Mouse (Mus musculus): ENCODE results near the gene Cenpu. TPM values are rescaled to one million over a fixed set of nuclear protein-coding genes. Genes with fewer than 3 reads are reported as not detected.

Cenpu gene
- polyA plus RNA-seq, 1 experiment from 2014 or later = 9.7 TPM

- Histone ChIP-seq H3K9me3 (replicated peaks; ENCODE audit: low read length) (no peaks in the 10 kb centered on the region), H3K4me3 (replicated peaks; ENCODE audit: low read depth, low read length) (no peak overlapping the region), H3K4me2 (ENCODE audit: low read length) (no peak overlapping the region), H3K9ac (ENCODE audit: low read depth, low read length) (no peak overlapping the region), H3K27ac (no peak overlapping the region), H3K4me1 (replicated peaks; ENCODE audit: insufficient read depth, low read length) (peaks cover 6% of the 10 kb centered on the region; the same call in 1 of the 2 replicates), H3K36me3 (ENCODE audit: insufficient read depth, low read length) (peaks cover 5% of the 10 kb centered on the region; the same call in 1 of the 2 replicates), H3K27me3 (ENCODE audit: insufficient read depth, low read length) (no peaks in the 10 kb centered on the region)
- WGBS = 43% methylated on average over 4 of the region's 4 CpGs
- no peak for TF ChIP-seq CTCF (IDR thresholded peaks at IDR 0.05; ENCODE audit: low read depth)
- DNase-seq (ENCODE audit: low spot score) (no peak), ATAC-seq (replicated peaks; ENCODE audit: low FRiP score, low read depth) (peak; percentile 78)
These were observed 22.3 kb upstream of the Cenpu start for GRCm38 (mm10) chr8:46529508-46529907.

- WGBS = 21% methylated on average over 4 of the region's 4 CpGs
- no peaks in the 10 kb centered on the region for H3K27me3 ChIP-seq (ENCODE audit: insufficient read depth, low read length)
- H3K27ac ChIP-seq = no peak overlapping the region
- H3K9ac ChIP-seq (ENCODE audit: low read depth, low read length) = no peak overlapping the region
- no peaks in the 10 kb centered on the region for H3K9me3 ChIP-seq (replicated peaks; ENCODE audit: low read length)
- H3K4me1 ChIP-seq (replicated peaks; ENCODE audit: insufficient read depth, low read length) = peaks cover 6% of the 10 kb centered on the region; the same call in 1 of the 2 replicates
- H3K4me3 ChIP-seq (replicated peaks; ENCODE audit: low read depth, low read length) = no peak overlapping the region
- DNase-seq (ENCODE audit: low spot score) (no peak), ATAC-seq (replicated peaks; ENCODE audit: low FRiP score, low read depth) (no peak)
- TF ChIP-seq CTCF (IDR thresholded peaks at IDR 0.05; ENCODE audit: low read depth) = no peak
- H3K4me2 ChIP-seq (ENCODE audit: low read length) = no peak overlapping the region
- peaks cover 8% of the 10 kb centered on the region; the same call in 1 of the 2 replicates for H3K36me3 ChIP-seq (ENCODE audit: insufficient read depth, low read length)
These were observed 21.3 kb upstream of the Cenpu start for GRCm38 (mm10) chr8:46530541-46530940.

GRCm38 (mm10) chr8:46533926-46534325, 17.9 kb upstream of the Cenpu start:
- DNase-seq (ENCODE audit: low spot score) = no peak

GRCm38 (mm10) chr8:46539701-46540100, 12.1 kb upstream of the Cenpu start:
- TF ChIP-seq CTCF (IDR thresholded peaks at IDR 0.05; ENCODE audit: low read depth) = no peak
- Histone ChIP-seq H3K4me2 (ENCODE audit: low read length) (no peak overlapping the region), H3K27me3 (ENCODE audit: insufficient read depth, low read length) (no peaks in the 10 kb centered on the region), H3K9me3 (replicated peaks; ENCODE audit: low read length) (no peaks in the 10 kb centered on the region), H3K27ac (no peak overlapping the region), H3K4me1 (replicated peaks; ENCODE audit: insufficient read depth, low read length) (no peaks in the 10 kb centered on the region), H3K9ac (ENCODE audit: low read depth, low read length) (no peak overlapping the region), H3K36me3 (ENCODE audit: insufficient read depth, low read length) (peaks cover 2% of the 10 kb centered on the region; the same call in 1 of the 2 replicates), H3K4me3 (replicated peaks; ENCODE audit: low read depth, low read length) (no peak overlapping the region)
- ATAC-seq (replicated peaks; ENCODE audit: low FRiP score, low read depth) (no peak), DNase-seq (ENCODE audit: low spot score) (no peak)
- 47% methylated on average over 5 of the region's 5 CpGs for WGBS

More at GRCm38 (mm10) chr8:46533926-46534325, 17.9 kb upstream of the Cenpu start:
- Histone ChIP-seq H3K36me3 (ENCODE audit: insufficient read depth, low read length) (peaks cover 8% of the 10 kb centered on the region; the same call in 1 of the 2 replicates), H3K4me1 (replicated peaks; ENCODE audit: insufficient read depth, low read length) (peaks cover 6% of the 10 kb centered on the region; the same call in 1 of the 2 replicates), H3K9ac (ENCODE audit: low read depth, low read length) (no peak overlapping the region), H3K27me3 (ENCODE audit: insufficient read depth, low read length) (no peaks in the 10 kb centered on the region), H3K9me3 (replicated peaks; ENCODE audit: low read length) (no peaks in the 10 kb centered on the region), H3K27ac (no peak overlapping the region), H3K4me3 (replicated peaks; ENCODE audit: low read depth, low read length) (no peak overlapping the region), H3K4me2 (ENCODE audit: low read length) (no peak overlapping the region)
- TF ChIP-seq CTCF (IDR thresholded peaks at IDR 0.05; ENCODE audit: low read depth) = no peak
- 85% methylated on average over 7 of the region's 7 CpGs for WGBS
- ATAC-seq (replicated peaks; ENCODE audit: low FRiP score, low read depth) = no peak

- no peak overlapping the region for H3K27ac ChIP-seq
- TF ChIP-seq CTCF (IDR thresholded peaks at IDR 0.05; ENCODE audit: low read depth) = no peak
- no peaks in the 10 kb centered on the region for H3K27me3 ChIP-seq (ENCODE audit: insufficient read depth, low read length)
- H3K9ac ChIP-seq (ENCODE audit: low read depth, low read length) = no peak overlapping the region
- H3K9me3 ChIP-seq (replicated peaks; ENCODE audit: low read length) = no peaks in the 10 kb centered on the region
- no peaks in the 10 kb centered on the region for H3K36me3 ChIP-seq (ENCODE audit: insufficient read depth, low read length)
- no peak overlapping the region for H3K4me3 ChIP-seq (replicated peaks; ENCODE audit: low read depth, low read length)
- ATAC-seq (replicated peaks; ENCODE audit: low FRiP score, low read depth) (no peak), DNase-seq (ENCODE audit: low spot score) (no peak)
- no peaks in the 10 kb centered on the region for H3K4me1 ChIP-seq (replicated peaks; ENCODE audit: insufficient read depth, low read length)
- 74% methylated on average over 7 of the region's 7 CpGs for WGBS
- H3K4me2 ChIP-seq (ENCODE audit: low read length) = no peak overlapping the region
These were observed 8.6 kb upstream of the Cenpu start for GRCm38 (mm10) chr8:46543191-46543590.

GRCm38 (mm10) chr8:46543662-46544061, 8.2 kb upstream of the Cenpu start:
- Histone ChIP-seq H3K9me3 (replicated peaks; ENCODE audit: low read length) (no peaks in the 10 kb centered on the region), H3K27me3 (ENCODE audit: insufficient read depth, low read length) (no peaks in the 10 kb centered on the region), H3K4me2 (ENCODE audit: low read length) (no peak overlapping the region), H3K9ac (ENCODE audit: low read depth, low read length) (no peak overlapping the region), H3K27ac (no peak overlapping the region), H3K4me3 (replicated peaks; ENCODE audit: low read depth, low read length) (no peak overlapping the region), H3K4me1 (replicated peaks; ENCODE audit: insufficient read depth, low read length) (no peaks in the 10 kb centered on the region), H3K36me3 (ENCODE audit: insufficient read depth, low read length) (no peaks in the 10 kb centered on the region)
- TF ChIP-seq CTCF (IDR thresholded peaks at IDR 0.05; ENCODE audit: low read depth) = no peak
- 77% methylated on average over 6 of the region's 6 CpGs for WGBS
- no peak for ATAC-seq (replicated peaks; ENCODE audit: low FRiP score, low read depth)
- no peak for DNase-seq (ENCODE audit: low spot score)

- no peak for DNase-seq (ENCODE audit: low spot score)
- ATAC-seq (replicated peaks; ENCODE audit: low FRiP score, low read depth) = no peak
- WGBS = 68% methylated on average over 5 of the region's 5 CpGs
- peak overlapping the region; percentile 51 for H3K27ac ChIP-seq
- H3K9ac ChIP-seq (ENCODE audit: low read depth, low read length) = no peak overlapping the region
- H3K36me3 ChIP-seq (ENCODE audit: insufficient read depth, low read length) = no peaks in the 10 kb centered on the region
- H3K9me3 ChIP-seq (replicated peaks; ENCODE audit: low read length) = no peaks in the 10 kb centered on the region
- H3K4me3 ChIP-seq (replicated peaks; ENCODE audit: low read depth, low read length) = no peak overlapping the region
- no peak overlapping the region for H3K4me2 ChIP-seq (ENCODE audit: low read length)
- TF ChIP-seq CTCF (IDR thresholded peaks at IDR 0.05; ENCODE audit: low read depth) = no peak
- H3K4me1 ChIP-seq (replicated peaks; ENCODE audit: insufficient read depth, low read length) = no peaks in the 10 kb centered on the region
- no peaks in the 10 kb centered on the region for H3K27me3 ChIP-seq (ENCODE audit: insufficient read depth, low read length)
These were observed 6.0 kb upstream of the Cenpu start for GRCm38 (mm10) chr8:46545854-46546253.
